Mouse (Mus musculus): ENCODE results near the gene Smim24.
A peak's percentile ranks its signal among the peaks of the same experiment; 100 is the strongest.

GRCm38 (mm10) chr10:81356991-81357844, 35.6 kb upstream of the Smim24 start, which contains the start of gene Mfsd12:
- TF ChIP-seq POLR2A (IDR thresholded peaks at IDR 0.05; ENCODE audit: insufficient read depth, low read depth, low read length) (peak; percentile 73), CTCF (IDR thresholded peaks at IDR 0.05; ENCODE audit: insufficient read depth, low read depth, low read length) (no peak)
